Mouse (Mus musculus) T-cell, adult 2 months (primary cell): ENCODE results near the gene Slc9b1.

Source experiments
- DNase-seq: peaks from one replicate; pipeline ENCODE4 v3.0.0; 2022; ENCODE audit warnings: low spot score

Slc9b1 gene

DNA sequence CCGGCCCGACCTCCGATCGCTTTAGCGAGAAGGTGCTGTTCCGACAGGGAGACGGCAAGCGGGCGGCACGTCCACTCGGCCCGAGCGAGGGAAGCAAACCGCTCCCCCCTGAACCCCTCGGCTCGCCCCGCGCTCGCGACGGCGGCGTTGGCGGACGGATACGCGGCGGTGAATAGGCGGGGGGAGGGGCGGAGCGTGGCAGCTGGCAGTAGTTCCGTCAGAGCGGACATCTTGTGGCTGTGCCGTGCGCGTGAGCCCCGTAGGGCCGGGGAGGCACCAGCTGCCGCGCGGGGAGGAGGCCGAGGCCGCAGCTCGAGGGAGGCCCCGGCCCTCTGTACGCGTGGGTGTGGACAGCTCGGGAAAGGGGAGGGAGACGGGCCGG, 90.7 kb downstream of the Slc9b1 start:
- DNase-seq: peak; percentile 94

DNA sequence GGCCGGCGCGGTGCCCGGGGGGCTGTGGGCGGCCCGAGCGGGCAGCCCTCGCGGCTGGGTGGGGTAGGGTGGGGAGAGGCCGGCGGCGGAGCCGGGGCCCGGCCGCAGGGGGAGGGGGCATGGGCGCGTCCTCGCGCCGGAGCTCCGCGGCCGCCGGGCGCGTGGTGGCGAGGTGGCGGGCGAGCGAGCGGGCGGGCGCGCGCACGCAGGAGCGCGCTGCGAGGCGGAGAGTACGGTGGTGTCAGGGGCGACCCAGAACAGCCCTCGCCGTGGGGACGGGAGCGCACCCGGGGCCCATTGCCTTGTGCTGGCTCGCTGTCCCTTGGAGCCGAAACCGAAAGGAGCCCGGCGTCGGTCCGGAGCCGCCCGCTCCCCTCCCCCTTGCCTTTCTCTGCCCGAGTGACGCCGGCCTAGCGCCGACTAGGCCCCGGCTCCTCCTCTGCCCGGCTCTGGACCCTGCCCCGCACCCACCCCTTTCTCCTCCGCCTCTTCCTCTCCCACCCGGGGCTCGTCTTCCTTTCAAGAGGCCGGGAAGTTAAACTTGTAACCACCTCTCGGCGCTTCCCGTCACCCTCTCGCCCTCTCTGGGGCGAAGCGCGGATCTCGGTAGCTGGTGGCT, 91.2 kb downstream of the Slc9b1 start:
- peak; percentile 85 for DNase-seq

DNA sequence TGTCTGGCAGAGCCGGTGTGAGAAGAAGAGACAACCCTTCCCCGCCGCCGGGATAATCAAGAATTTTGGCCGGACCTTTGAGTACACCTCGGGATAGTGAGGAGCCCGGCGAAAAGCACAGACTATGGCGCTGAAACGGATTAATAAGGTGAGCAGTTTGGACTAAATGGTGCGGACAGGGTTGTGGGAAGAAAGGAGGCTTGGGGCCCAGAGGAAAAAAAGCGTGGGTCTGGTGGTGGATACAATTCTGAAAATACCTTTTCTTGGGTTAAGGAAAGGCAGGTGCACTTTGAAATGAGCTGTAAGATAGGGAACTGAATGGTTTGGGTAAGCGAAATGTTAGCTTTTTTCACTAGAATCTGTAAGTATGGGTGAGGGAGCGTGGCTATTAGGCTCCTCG, 91.8 kb downstream of the Slc9b1 start:
- DNase-seq: no peak

DNA sequence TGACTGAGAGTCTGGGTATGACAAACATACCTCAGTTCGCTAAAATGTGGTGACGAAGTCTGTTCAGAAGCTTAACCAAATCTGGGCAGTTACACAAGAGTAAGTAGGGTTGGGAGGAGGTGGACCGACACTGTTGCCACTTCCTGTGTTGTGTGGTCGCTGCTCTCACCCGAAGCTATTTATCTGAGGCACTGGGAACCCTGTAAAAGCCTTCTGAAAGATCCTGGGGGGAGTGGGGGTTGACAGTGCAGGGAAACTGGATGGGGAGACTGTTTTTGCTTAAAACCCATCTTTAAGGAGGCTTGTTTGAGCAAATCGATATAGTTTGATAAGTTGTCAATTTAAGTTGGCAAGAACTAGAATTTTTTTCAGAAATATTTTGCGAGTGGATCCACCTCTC, 92.4 kb downstream of the Slc9b1 start:
- peak; percentile 85 for DNase-seq

DNA sequence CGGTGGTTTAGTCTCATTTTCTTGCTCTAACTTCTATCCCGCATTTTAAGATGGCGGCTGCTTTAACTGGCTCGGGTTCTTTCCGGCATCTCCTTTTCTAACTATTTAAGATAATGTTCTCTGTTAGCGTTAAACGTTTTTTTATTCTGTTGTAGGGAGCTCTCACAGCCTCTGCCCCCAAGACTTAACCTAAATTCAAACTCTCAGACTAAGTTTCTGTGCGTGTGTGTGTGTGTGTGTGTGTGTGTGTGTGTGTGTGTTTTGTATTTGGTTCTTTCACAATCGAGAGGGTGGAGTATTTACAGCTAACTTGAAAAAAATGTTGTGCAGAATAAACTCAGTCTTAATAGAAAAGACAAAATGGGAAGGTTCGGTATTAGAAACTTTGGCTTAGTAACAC, 92.8 kb downstream of the Slc9b1 start:
- no peak for DNase-seq

DNA sequence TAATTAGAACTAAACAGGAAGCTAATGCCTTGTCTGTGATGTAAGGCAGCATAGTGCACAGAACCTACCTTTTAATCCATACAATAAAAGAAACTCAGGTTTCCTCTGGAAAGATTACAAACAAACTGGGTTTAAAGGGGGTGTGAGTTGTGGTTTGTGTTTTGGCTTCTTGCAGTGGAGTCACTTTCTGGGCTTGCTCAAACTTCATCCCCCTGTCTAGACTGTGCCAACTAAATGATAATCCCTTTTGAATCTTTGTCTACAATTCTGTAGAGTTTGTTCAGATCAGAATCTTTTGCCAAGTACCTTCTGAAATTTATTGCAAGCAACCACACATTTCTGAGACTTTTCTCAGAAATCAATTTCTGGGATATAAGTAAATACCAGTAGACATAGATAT, 97.1 kb downstream of the Slc9b1 start:
- DNase-seq: no peak
